Mouse (Mus musculus) bone marrow, adult 2 months (tissue): Measurements from ENCODE around the gene Smim23.

Experiments used
- CTCF ChIP-seq: fragments of 200-500 bp; IDR thresholded peaks from 2 replicates; pipeline ENCODE4 v1.5.1; 2011; ENCODE audit warnings: low read length, control low read depth; ENCODE audit not compliant: control insufficient read depth, insufficient read depth
- POLR2A ChIP-seq: fragments of 200-500 bp; IDR thresholded peaks from 2 replicates; pipeline ENCODE4 v1.6.1; 2011; ENCODE audit warnings: low read depth, mild to moderate bottlenecking, control low read depth, low read length, borderline replicate concordance; ENCODE audit not compliant: control insufficient read depth

- TF ChIP-seq POLR2A (no peak), CTCF (no peak)
Observed at GRCm38 (mm10) chr11:32785591-32786147, 38.7 kb downstream of the Smim23 start.
